In the genomic region with DNA sequence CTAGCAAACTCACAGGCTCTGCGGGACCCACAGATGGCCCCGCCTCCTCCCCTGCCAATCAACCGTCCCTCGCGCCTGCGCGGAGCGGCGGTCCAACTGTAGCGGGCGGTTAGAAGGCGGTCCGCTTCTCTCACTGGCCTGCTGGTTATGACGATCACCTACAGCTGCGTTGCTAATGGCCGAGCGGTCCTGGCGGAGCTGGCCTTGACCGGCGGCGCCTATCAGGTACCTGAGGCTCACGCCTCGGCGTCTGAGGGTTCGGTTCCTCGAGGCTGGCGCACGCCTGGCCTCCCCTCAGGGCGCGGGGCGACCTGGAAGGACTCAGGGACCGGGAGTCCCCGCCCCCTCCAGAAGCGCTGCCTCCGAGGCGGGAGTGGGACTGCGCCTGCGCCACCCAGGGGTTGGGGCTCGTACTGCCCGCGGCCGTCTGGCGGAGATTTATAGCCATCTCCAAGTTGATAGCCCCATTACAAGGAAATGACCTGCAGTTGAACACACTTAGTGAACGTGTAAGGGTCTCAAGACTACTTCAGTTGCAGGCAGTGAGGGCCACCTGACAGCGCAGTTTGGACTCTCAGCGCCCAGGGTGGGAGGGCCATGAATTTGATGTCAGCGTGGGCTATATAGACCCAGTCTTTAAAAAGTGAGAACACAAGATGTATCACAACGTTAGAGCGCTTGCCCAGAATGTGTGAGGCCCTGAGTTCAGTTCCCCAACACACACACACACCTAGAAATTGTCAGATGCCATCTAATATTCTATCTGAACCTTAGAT, we compare ENCODE assay signal across 8 mouse cellular contexts. TPM values are rescaled to one million over a fixed set of nuclear protein-coding genes. Genes with fewer than 3 reads are reported as not detected.
DNase-seq lines count a peak whose midpoint lies in the region; ATAC-seq and TF ChIP-seq lines count a peak whose summit lies in the region.

A gene (plus strand): TSS at position 74 of the 776 bp plus-strand sequence.

- TF ChIP-seq CTCF in stomach, postnatal 0 days (IDR thresholded peaks at IDR 0.05; ENCODE audit: low read depth), result peak; percentile 67

- intact Hi-C loops in heart, postnatal 36 days (cut with DNase I), result no loop called here

- DNase-seq in ES-E14 (ENCODE audit: low read depth, low spot score), result peak; percentile 89
- peak; percentile 87 for DNase-seq in cerebellum, adult 8-10 months
- peak; percentile 95 for DNase-seq in forelimb bud, embryonic 11.5 days (ENCODE audit: low read depth, low spot score)
- peak; percentile 93 to 97 for DNase-seq in heart, postnatal 36 days
- DNase-seq in layer of hippocampus, adult 11-12 months (ENCODE audit: low spot score), result peak; percentile 94
- peak; percentile 97 for DNase-seq in stomach, postnatal 0 days (ENCODE audit: low spot score)

- H3K4me3 ChIP-seq in ES-E14 (ENCODE audit: insufficient read depth in 1 of 2, low read depth in 1 of 2, low read length in 2 of 2, poor library complexity in 1 of 2, severe bottlenecking in 1 of 2), result peak within 1 kb of the TSS; percentile 49 to 66
- peak within 1 kb of the TSS; percentile 63 for H3K4me3 ChIP-seq in liver, embryonic 16.5 days (ENCODE audit: low read depth, low read length)
- H3K4me3 ChIP-seq in neural tube, embryonic 13.5 days, result peak within 1 kb of the TSS; percentile 62
- H3K4me3 ChIP-seq in stomach, postnatal 0 days (ENCODE audit: low read depth, low read length), result peak within 1 kb of the TSS; percentile 60

- peak; percentile 97 for ATAC-seq in liver, embryonic 16.5 days (ENCODE audit: low read depth)
- ATAC-seq in neural tube, embryonic 13.5 days (ENCODE audit: low read depth), result peak; percentile 99
- ATAC-seq in stomach, postnatal 0 days (ENCODE audit: low FRiP score, low TSS enrichment), result peak; percentile 100

- no peaks in the 10 kb centered on the region for H3K9me3 ChIP-seq in ES-E14 (ENCODE audit: control insufficient read depth, insufficient read depth, low read depth, low read length)
- no peaks in the 10 kb centered on the region for H3K9me3 ChIP-seq in liver, embryonic 16.5 days (replicated peaks; ENCODE audit: control insufficient read depth, low read length)
- H3K9me3 ChIP-seq in neural tube, embryonic 13.5 days, result no peaks in the 10 kb centered on the region
- no peaks in the 10 kb centered on the region for H3K9me3 ChIP-seq in stomach, postnatal 0 days (ENCODE audit: control insufficient read depth, low read length)

- in situ Hi-C loops in ES-E14 (cut with MboI; ENCODE audit: low sequenced_read_pairs in 2 of 2, unreplicated experiment in 2 of 2), result no loop called here

- H3K27ac ChIP-seq in ES-E14 (ENCODE audit: insufficient read depth, low read depth, low read length, poor library complexity, severe bottlenecking), result peak within 1 kb of the TSS; percentile 70; the same call in 1 of the 2 replicates
- peak within 1 kb of the TSS; percentile 65 for H3K27ac ChIP-seq in liver, embryonic 16.5 days (ENCODE audit: low read length)
- H3K27ac ChIP-seq in neural tube, embryonic 13.5 days (replicated peaks), result peak within 1 kb of the TSS; percentile 89
- peak within 1 kb of the TSS; percentile 83 for H3K27ac ChIP-seq in stomach, postnatal 0 days (replicated peaks)

- H3K9ac ChIP-seq in ES-E14 (ENCODE audit: insufficient read depth, low read depth, low read length, poor library complexity, severe bottlenecking), result peak within 1 kb of the TSS; percentile 66
- H3K9ac ChIP-seq in liver, embryonic 16.5 days (ENCODE audit: low read depth, low read length), result peak within 1 kb of the TSS; percentile 57
- H3K9ac ChIP-seq in neural tube, embryonic 13.5 days, result peak within 1 kb of the TSS; percentile 76
- H3K9ac ChIP-seq in stomach, postnatal 0 days (ENCODE audit: low read length), result peak within 1 kb of the TSS; percentile 65

- no peaks in the 10 kb centered on the region for H3K27me3 ChIP-seq in liver, embryonic 16.5 days (ENCODE audit: control insufficient read depth, insufficient read depth, low read depth, low read length)
- no peaks in the 10 kb centered on the region for H3K27me3 ChIP-seq in neural tube, embryonic 13.5 days
- no peaks in the 10 kb centered on the region for H3K27me3 ChIP-seq in stomach, postnatal 0 days (ENCODE audit: control insufficient read depth, insufficient read depth, low read length)

- WGBS in liver, embryonic 16.5 days (ENCODE audit: insufficient replicate concordance), result 4% methylated on average over 49 of the region's 49 CpGs
- WGBS in neural tube, embryonic 13.5 days, result 5% methylated on average over 49 of the region's 49 CpGs
- 7% methylated on average over 48 of the region's 49 CpGs for WGBS in stomach, postnatal 0 days

- TF ChIP-seq EP300 in stomach, postnatal 0 days (optimal IDR thresholded peaks at IDR 0.05), result no peak

- H3K36me3 ChIP-seq in ES-E14 (ENCODE audit: control insufficient read depth, insufficient read depth, low read length, poor library complexity, severe bottlenecking), result no peaks in the 10 kb centered on the region
- H3K36me3 ChIP-seq in liver, embryonic 16.5 days (ENCODE audit: control insufficient read depth, insufficient read depth), result no peaks in the 10 kb centered on the region
- no peaks in the 10 kb centered on the region for H3K36me3 ChIP-seq in neural tube, embryonic 13.5 days
- no peaks in the 10 kb centered on the region for H3K36me3 ChIP-seq in stomach, postnatal 0 days (ENCODE audit: control insufficient read depth, insufficient read depth, low read length)

- H3K4me2 ChIP-seq in liver, embryonic 16.5 days (ENCODE audit: low read depth, low read length), result peak within 1 kb of the TSS; percentile 66
- peak within 1 kb of the TSS; percentile 55 for H3K4me2 ChIP-seq in neural tube, embryonic 13.5 days
- H3K4me2 ChIP-seq in stomach, postnatal 0 days (replicated peaks; ENCODE audit: low read depth), result peak within 1 kb of the TSS; percentile 59

- H3K4me1 ChIP-seq in ES-E14 (ENCODE audit: control insufficient read depth in 2 of 2, insufficient read depth in 2 of 2, low read length in 2 of 2, poor library complexity in 1 of 2), result peaks cover 0 to 2% of the 10 kb centered on the region in 2 experiments; a peak in 1 of 4 replicates
- H3K4me1 ChIP-seq in liver, embryonic 16.5 days (ENCODE audit: control insufficient read depth, low read depth, low read length), result no peaks in the 10 kb centered on the region; the same call in none of the 2 replicates
- peaks cover 5% of the 10 kb centered on the region; the same call in 1 of the 2 replicates for H3K4me1 ChIP-seq in neural tube, embryonic 13.5 days (replicated peaks)
- no peaks in the 10 kb centered on the region for H3K4me1 ChIP-seq in stomach, postnatal 0 days (replicated peaks; ENCODE audit: control insufficient read depth, insufficient read depth)

TF ChIP-seq in ES-E14, 5 proteins besides CTCF, POLR2A, EP300 and RAD21:
- TF ChIP-seq ZC3H11A (IDR thresholded peaks at IDR 0.05; ENCODE audit: borderline replicate concordance, low read depth, low read length) (no peak), CHD2 (IDR thresholded peaks at IDR 0.05; ENCODE audit: low read depth, low read length) (no peak), ZNF384 (IDR thresholded peaks at IDR 0.05; ENCODE audit: low read depth, low read length) (no peak), HCFC1 (IDR thresholded peaks at IDR 0.05; ENCODE audit: borderline replicate concordance, insufficient read depth, low read length) (no peak), MAFK (IDR thresholded peaks at IDR 0.05; ENCODE audit: insufficient read depth, low read depth, low read length) (no peak)

RNA-seq across cellular contexts. Expression of the gene that starts here (rescaled TPM):
- total RNA-seq in ES-E14 (2012; rRNA removed), result not detected in 2 replicates
- total RNA-seq in heart, postnatal 36 days (2021), result not detected
- polyA plus RNA-seq in liver, embryonic 16.5 days (2015; fragmentation: Nextera tagmentation; extraction: Ambion mirVana), result 0.18 TPM in 1 of 2 replicates, not detected in the other
- 0.40 and 0.69 TPM in 2 replicates for polyA plus RNA-seq in neural tube, embryonic 13.5 days (2015; fragmentation: Nextera tagmentation; extraction: Ambion mirVana)
- 0.15 and 0.21 TPM in 2 replicates for polyA plus RNA-seq in stomach, postnatal 0 days (2015; fragmentation: Nextera tagmentation; extraction: Ambion mirVana)

Comparison
In these comparisons a context has a peak if more than half of its experiments do, and no peak if none do; other contexts are left out.
1. Peak in every context shown above with its lines: DNase-seq, ATAC-seq, H3K4me3 ChIP-seq and H3K27ac ChIP-seq.
2. Peak in DNase-seq, H3K4me3 ChIP-seq, H3K27ac ChIP-seq and H3K9ac ChIP-seq in ES-E14; RNA of the gene not detected or under 1 TPM.
3. Peak in DNase-seq in heart, postnatal 36 days; RNA of the gene not detected or under 1 TPM.
4. Peak in ATAC-seq, H3K4me3 ChIP-seq, H3K27ac ChIP-seq, H3K9ac ChIP-seq and H3K4me2 ChIP-seq in liver, embryonic 16.5 days; RNA of the gene not detected or under 1 TPM.
5. Peak in ATAC-seq, H3K4me3 ChIP-seq, H3K27ac ChIP-seq, H3K9ac ChIP-seq and H3K4me2 ChIP-seq in neural tube, embryonic 13.5 days; RNA of the gene not detected or under 1 TPM.
6. Peak in DNase-seq, ATAC-seq, H3K4me3 ChIP-seq, H3K27ac ChIP-seq, H3K9ac ChIP-seq and H3K4me2 ChIP-seq in stomach, postnatal 0 days; RNA of the gene not detected or under 1 TPM.